In genomic region chr15:74319407-74319806, GRCm38 (mm10) we compare ENCODE assay signal across 28 mouse cellular contexts.
DNase-seq lines count a peak whose midpoint lies in the region; ATAC-seq and TF ChIP-seq lines count a peak whose summit lies in the region.
"Had no signal": no experiment of that assay in that cellular context is flagged by ENCODE, and none has a peak within 500 bp of the region (broad histone marks: within the 10 kb centered on the region; RNA-seq: fewer than 3 reads in every experiment).

No protein-coding gene starts in this region.

- H3K27me3 ChIP-seq in forebrain, postnatal 0 days (ENCODE audit: insufficient read depth, low read length) = no peaks in the 10 kb centered on the region
- H3K27me3 ChIP-seq in forebrain, embryonic 10.5 days (ENCODE audit: poor library complexity, severe bottlenecking) = no peaks in the 10 kb centered on the region
- no peaks in the 10 kb centered on the region for H3K27me3 ChIP-seq in midbrain, embryonic 11.5 days (ENCODE audit: control insufficient read depth, insufficient read depth, low read length)
- H3K27me3 ChIP-seq in midbrain, embryonic 14.5 days (ENCODE audit: control insufficient read depth, insufficient read depth, low read length) = no peaks in the 10 kb centered on the region
- H3K27me3 ChIP-seq in midbrain, embryonic 15.5 days (replicated peaks) = no peaks in the 10 kb centered on the region
- H3K27me3 ChIP-seq: CH12.LX; embryonic facial prominence, embryonic 13.5 days; forebrain, embryonic 13.5 days; hindbrain, embryonic 12.5 days; Patski had no signal

- no peak overlapping the region for H3K4me3 ChIP-seq in forebrain, postnatal 0 days (ENCODE audit: low read depth, low read length)
- H3K4me3 ChIP-seq in forebrain, embryonic 10.5 days = no peak overlapping the region
- no peak overlapping the region for H3K4me3 ChIP-seq in midbrain, embryonic 11.5 days (ENCODE audit: low read depth, low read length)
- H3K4me3 ChIP-seq in midbrain, embryonic 14.5 days (replicated peaks; ENCODE audit: low read depth, low read length) = no peak overlapping the region
- no peak overlapping the region for H3K4me3 ChIP-seq in midbrain, embryonic 15.5 days
- H3K4me3 ChIP-seq: embryonic facial prominence, embryonic 10.5 days; embryonic facial prominence, embryonic 13.5 days; erythroblast, embryonic 14.5 days; forebrain, embryonic 13.5 days; hindbrain, embryonic 12.5 days had no signal

- no peaks in the 10 kb centered on the region for H3K9me3 ChIP-seq in forebrain, postnatal 0 days (ENCODE audit: low read length)
- no peaks in the 10 kb centered on the region for H3K9me3 ChIP-seq in forebrain, embryonic 10.5 days
- H3K9me3 ChIP-seq in midbrain, embryonic 11.5 days (ENCODE audit: control insufficient read depth, low read length) = no peaks in the 10 kb centered on the region
- H3K9me3 ChIP-seq in midbrain, embryonic 14.5 days (ENCODE audit: control insufficient read depth, low read length) = no peaks in the 10 kb centered on the region
- H3K9me3 ChIP-seq in midbrain, embryonic 15.5 days = no peaks in the 10 kb centered on the region
- H3K9me3 ChIP-seq: embryonic facial prominence, embryonic 10.5 days; embryonic facial prominence, embryonic 13.5 days; forebrain, embryonic 13.5 days; hindbrain, embryonic 12.5 days had no signal

- H3K27ac ChIP-seq in forebrain, postnatal 0 days (ENCODE audit: low read depth, low read length) = no peak overlapping the region
- no peak overlapping the region for H3K27ac ChIP-seq in forebrain, embryonic 10.5 days
- H3K27ac ChIP-seq in midbrain, embryonic 11.5 days (ENCODE audit: low read depth, low read length) = 0 out of 2 replicates have a peak overlapping the region, but pooled peaks have one; percentile 59
- H3K27ac ChIP-seq in midbrain, embryonic 14.5 days (replicated peaks; ENCODE audit: low read depth, low read length) = no peak overlapping the region
- H3K27ac ChIP-seq in midbrain, embryonic 15.5 days = 0 out of 2 replicates have a peak overlapping the region, but pooled peaks have one; percentile 0
- H3K27ac ChIP-seq: embryonic facial prominence, embryonic 10.5 days; embryonic facial prominence, embryonic 13.5 days had no signal

- no peaks in the 10 kb centered on the region for H3K4me1 ChIP-seq in forebrain, postnatal 0 days (ENCODE audit: insufficient read depth)
- peaks cover 15% of the 10 kb centered on the region for H3K4me1 ChIP-seq in forebrain, embryonic 10.5 days
- peaks cover 9% of the 10 kb centered on the region for H3K4me1 ChIP-seq in midbrain, embryonic 11.5 days (ENCODE audit: control insufficient read depth, insufficient read depth, low read length)
- peaks cover 24% of the 10 kb centered on the region for H3K4me1 ChIP-seq in midbrain, embryonic 14.5 days (ENCODE audit: control insufficient read depth, insufficient read depth, low read length)
- H3K4me1 ChIP-seq in midbrain, embryonic 15.5 days = peaks cover 24% of the 10 kb centered on the region

- H3K36me3 ChIP-seq in forebrain, postnatal 0 days (ENCODE audit: insufficient read depth) = no peaks in the 10 kb centered on the region
- H3K36me3 ChIP-seq in forebrain, embryonic 10.5 days (replicated peaks) = no peaks in the 10 kb centered on the region
- H3K36me3 ChIP-seq in midbrain, embryonic 11.5 days (ENCODE audit: control insufficient read depth, insufficient read depth, low read length) = no peaks in the 10 kb centered on the region
- no peaks in the 10 kb centered on the region for H3K36me3 ChIP-seq in midbrain, embryonic 14.5 days (ENCODE audit: control insufficient read depth, insufficient read depth, low read length)
- no peaks in the 10 kb centered on the region for H3K36me3 ChIP-seq in midbrain, embryonic 15.5 days (replicated peaks)
- H3K36me3 ChIP-seq: embryonic facial prominence, embryonic 10.5 days; embryonic facial prominence, embryonic 13.5 days; G1E; hindbrain, embryonic 12.5 days had no signal

- no peak overlapping the region for H3K4me2 ChIP-seq in forebrain, postnatal 0 days (ENCODE audit: low read depth)
- no peak overlapping the region for H3K4me2 ChIP-seq in midbrain, embryonic 11.5 days
- no peak overlapping the region for H3K4me2 ChIP-seq in midbrain, embryonic 14.5 days (ENCODE audit: low read length)
- no peak overlapping the region for H3K4me2 ChIP-seq in midbrain, embryonic 15.5 days
- H3K4me2 ChIP-seq: embryonic facial prominence, embryonic 13.5 days; forebrain, embryonic 13.5 days; heart, embryonic 11.5 days; hindbrain, embryonic 12.5 days had no signal

- 52% methylated on average over 3 of the region's 3 CpGs for WGBS in forebrain, postnatal 0 days
- whole genome bisulfite sequencing in forebrain, embryonic 10.5 days = 77% methylated on average over 3 of the region's 3 CpGs
- WGBS in midbrain, embryonic 11.5 days = 75% methylated on average over 3 of the region's 3 CpGs
- WGBS in midbrain, embryonic 14.5 days = 57% methylated on average over 3 of the region's 3 CpGs
- 52% methylated on average over 3 of the region's 3 CpGs for WGBS in midbrain, embryonic 15.5 days

- ATAC-seq in forebrain, postnatal 0 days = peak; percentile 40
- no peak for ATAC-seq in midbrain, embryonic 11.5 days (ENCODE audit: low FRiP score)
- ATAC-seq in midbrain, embryonic 14.5 days (ENCODE audit: low FRiP score, low TSS enrichment) = no peak
- ATAC-seq in midbrain, embryonic 15.5 days (replicated peaks) = no peak
- ATAC-seq: forebrain, embryonic 13.5 days; hindbrain, embryonic 16.5 days; inflammation-experienced regulatory T-cells, adult 6 months; Patski had no signal

- no peak for DNase-seq in forebrain, postnatal 0 days
- DNase-seq in forebrain, embryonic 10.5 days (ENCODE audit: extremely low spot score, low spot score) = no peak
- DNase-seq in midbrain, embryonic 11.5 days (ENCODE audit: low spot score, missing footprints) = peak; percentile 35
- no peak for DNase-seq in midbrain, embryonic 14.5 days
- no peak for DNase-seq in cerebellum, postnatal 14 days
- no peak for DNase-seq in ovary, postnatal 10 days (ENCODE audit: low spot score)
- DNase-seq: adrenal gland, postnatal 10 days; adrenal gland, postnatal 36 days; B cell, adult 2 months; cerebellum, adult 11 months; cerebellum, adult 2 months; cerebellum, adult 9-11 months; cerebellum, postnatal 36 days; embryo, embryonic 11 days; gastrocnemius, postnatal 10 days; gastrocnemius, postnatal 36 days had no signal

- TF ChIP-seq CTCF in forebrain, postnatal 0 days (IDR thresholded peaks at IDR 0.05; ENCODE audit: low read depth) = no peak

- no peak overlapping the region for H3K9ac ChIP-seq in forebrain, postnatal 0 days
- no peak overlapping the region for H3K9ac ChIP-seq in midbrain, embryonic 11.5 days (ENCODE audit: low read length)
- H3K9ac ChIP-seq in midbrain, embryonic 14.5 days (replicated peaks; ENCODE audit: low read length) = no peak overlapping the region
- H3K9ac ChIP-seq in midbrain, embryonic 15.5 days = no peak overlapping the region
- H3K9ac ChIP-seq: embryonic facial prominence, embryonic 13.5 days; forebrain, embryonic 13.5 days; hindbrain, embryonic 12.5 days had no signal

Comparison
In these comparisons a context has a peak if more than half of its experiments do, and no peak if none do; other contexts are left out.
1. H3K27ac ChIP-seq: peak in midbrain, embryonic 11.5 days (single experiment) and midbrain, embryonic 15.5 days (single experiment); none in forebrain, postnatal 0 days (single experiment), forebrain, embryonic 10.5 days (single experiment) and midbrain, embryonic 14.5 days (single experiment).